Mouse (Mus musculus) midbrain, embryonic 12.5 days (tissue): ENCODE data around the gene Gm49450. TPM values are rescaled to one million over a fixed set of nuclear protein-coding genes. Genes with fewer than 3 reads are reported as not detected.

Source experiments
- ATAC-seq: fragments of 200-750 bp; cut with Nextera tagmentation; 2 replicates; pipeline ENCODE4 v1.8.0; 2017; ENCODE audit warnings: low read depth, moderate TSS enrichment, moderate library complexity; ENCODE audit not compliant: low FRiP score
- H3K27ac ChIP-seq: fragments of 300-500 bp; sonication (generic); replicated peaks from 2 replicates; pipeline ENCODE4 v1.5.1; 2016; ENCODE audit warnings: mild to moderate bottlenecking
- H3K27me3 ChIP-seq: fragments of 300-500 bp; sonication (generic); 2 replicates; pipeline ENCODE4 v1.6.1; 2016; ENCODE audit warnings: mild to moderate bottlenecking
- H3K36me3 ChIP-seq: fragments of 300-500 bp; sonication (generic); 2 replicates; pipeline ENCODE4 v1.6.1; 2016
- H3K4me1 ChIP-seq: fragments of 300-500 bp; sonication (generic); 2 replicates; pipeline ENCODE4 v1.6.1; 2016
- H3K4me2 ChIP-seq: fragments of 300-500 bp; sonication (generic); replicated peaks from 2 replicates; pipeline ENCODE4 v1.6.1; 2016; ENCODE audit warnings: mild to moderate bottlenecking, moderate library complexity
- H3K4me3 ChIP-seq: fragments of 300-500 bp; sonication (generic); 2 replicates; pipeline ENCODE4 v1.5.1; 2016; ENCODE audit warnings: mild to moderate bottlenecking
- H3K9ac ChIP-seq: fragments of 300-500 bp; sonication (generic); replicated peaks from 2 replicates; pipeline ENCODE4 v1.6.1; 2016; ENCODE audit warnings: mild to moderate bottlenecking, moderate library complexity
- H3K9me3 ChIP-seq: fragments of 300-500 bp; sonication (generic); 2 replicates; pipeline ENCODE4 v1.6.1; 2016; ENCODE audit warnings: mild to moderate bottlenecking
- whole genome bisulfite sequencing: fragments of 180-500 bp; shearing (Covaris S2); methylation state at CpG from one replicate; pipeline ENCODE4 v1.1.7; 2016; 5-methylcytosine and 5-hydroxymethylcytosine counted together
- polyA plus RNA-seq: library from polyadenylated mRNA; unstranded; fragments of >200 nt; fragmentation: Nextera tagmentation; extraction: Ambion mirVana; gene quantifications from 2 replicates; pipeline ENCODE4 v1.2.1, GENCODE M21; 2016

Gene Gm49450
- polyA plus RNA-seq, 1 experiment from 2014 or later: not detected

DNA sequence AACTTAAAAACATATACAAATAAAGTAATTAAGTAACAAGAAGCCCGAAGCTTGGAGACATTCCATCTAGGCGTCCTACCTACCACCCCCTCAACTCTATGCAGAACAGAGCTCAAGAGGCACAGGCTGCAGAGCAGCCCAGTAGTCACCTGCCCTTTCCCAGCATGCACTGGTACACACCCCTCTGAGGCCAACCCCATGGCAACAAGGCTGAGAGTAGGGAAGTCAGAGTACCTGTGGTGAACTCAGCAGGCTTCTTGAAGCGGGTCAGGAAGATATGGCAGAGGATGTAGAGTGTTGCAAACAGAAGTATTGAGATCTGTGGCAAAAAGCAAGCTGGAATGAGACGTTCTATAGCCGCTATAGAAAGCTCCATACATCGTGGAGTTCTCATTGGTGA lies 38.4 kb downstream of the Gm49450 start:
- Histone ChIP-seq H3K4me3 (no peak overlapping the region), H3K9me3 (no peaks in the 10 kb centered on the region), H3K27me3 (no peaks in the 10 kb centered on the region), H3K4me2 (no peak overlapping the region), H3K27ac (no peak overlapping the region), H3K9ac (no peak overlapping the region), H3K36me3 (peaks cover 50% of the 10 kb centered on the region), H3K4me1 (peaks cover 30% of the 10 kb centered on the region)
- no peak for ATAC-seq
- WGBS: 89% methylated on average over 6 of the region's 6 CpGs

DNA sequence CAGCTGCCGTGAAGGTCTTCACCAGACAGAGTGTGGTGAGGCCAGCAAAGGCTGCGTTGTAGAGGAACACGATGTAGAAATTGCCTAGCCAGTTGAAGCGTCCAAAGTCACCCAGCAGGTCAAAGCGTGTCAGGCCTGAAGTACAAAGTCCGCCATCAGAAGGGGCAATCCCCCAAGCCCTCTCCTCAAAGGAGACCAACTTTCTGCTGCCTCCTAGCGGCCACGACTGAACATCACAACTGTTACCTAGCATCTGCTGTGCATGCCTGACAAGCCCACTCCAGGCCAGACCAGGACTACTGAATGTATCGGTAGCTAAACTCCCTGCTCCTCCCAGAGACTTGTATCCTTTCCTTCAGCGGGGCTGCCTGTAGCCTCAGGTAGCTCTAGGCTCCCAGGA lies 48.7 kb downstream of the Gm49450 start:
- no peak for ATAC-seq
- H3K4me1 ChIP-seq: no peaks in the 10 kb centered on the region
- H3K27me3 ChIP-seq: peaks cover 11% of the 10 kb centered on the region
- 27% methylated on average over 10 of the region's 10 CpGs for WGBS
- no peak overlapping the region for H3K27ac ChIP-seq
- no peaks in the 10 kb centered on the region for H3K9me3 ChIP-seq
- no peak overlapping the region for H3K4me3 ChIP-seq
- H3K9ac ChIP-seq: no peak overlapping the region
- H3K36me3 ChIP-seq: peaks cover 64% of the 10 kb centered on the region
- H3K4me2 ChIP-seq: no peak overlapping the region

DNA sequence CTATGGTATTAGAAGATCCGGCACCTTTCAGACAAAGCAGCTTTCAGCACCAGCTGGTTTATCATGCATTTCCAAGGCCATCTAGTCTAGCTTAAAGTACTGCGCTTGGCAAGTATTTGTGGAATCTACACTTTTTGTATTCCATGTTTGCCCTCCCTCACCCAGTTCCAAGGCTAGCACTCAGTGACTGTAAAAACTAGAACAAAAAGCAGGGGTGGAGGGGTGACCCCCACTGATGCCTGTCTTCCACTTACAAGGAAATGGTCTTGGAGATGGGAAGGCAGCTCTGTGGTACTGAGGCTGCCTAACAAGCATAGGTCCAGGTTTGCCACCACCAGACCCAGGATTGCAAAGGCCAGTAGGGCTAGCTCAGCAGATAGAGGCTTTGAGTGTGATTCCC lies 50.8 kb downstream of the Gm49450 start:
- no peak for ATAC-seq
- Histone ChIP-seq H3K9me3 (no peaks in the 10 kb centered on the region), H3K27ac (no peak overlapping the region), H3K27me3 (peaks cover 31% of the 10 kb centered on the region), H3K4me3 (no peak overlapping the region), H3K4me2 (no peak overlapping the region), H3K4me1 (peaks cover 9% of the 10 kb centered on the region), H3K9ac (no peak overlapping the region), H3K36me3 (peaks cover 43% of the 10 kb centered on the region)
- 94% methylated on average over 2 of the region's 2 CpGs for WGBS

DNA sequence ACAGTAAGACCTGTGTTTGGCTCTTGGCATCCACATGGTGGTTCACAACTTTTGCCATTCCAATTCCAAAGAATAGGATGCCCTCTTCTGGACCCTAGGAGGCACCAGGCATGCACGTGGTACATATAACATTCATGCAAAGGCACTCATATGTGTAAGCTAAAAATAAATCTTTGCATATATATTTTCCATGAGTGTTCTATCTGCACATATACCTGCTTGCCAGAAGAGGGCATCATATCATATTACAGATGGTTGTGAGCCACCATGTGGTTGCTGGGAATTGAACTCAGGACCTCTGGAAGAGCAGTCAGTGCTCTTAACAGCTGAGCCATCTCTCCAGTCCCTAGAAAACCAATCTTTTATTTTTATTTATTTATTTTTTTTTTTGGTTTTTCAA lies 51.8 kb downstream of the Gm49450 start:
- Histone ChIP-seq H3K27ac (no peak overlapping the region), H3K36me3 (peaks cover 34% of the 10 kb centered on the region), H3K4me2 (no peak overlapping the region), H3K4me3 (no peak overlapping the region), H3K9ac (no peak overlapping the region), H3K4me1 (peaks cover 16% of the 10 kb centered on the region), H3K27me3 (peaks cover 42% of the 10 kb centered on the region), H3K9me3 (no peaks in the 10 kb centered on the region)
- 62% methylated on average over 1 of the region's 1 CpGs for WGBS
- ATAC-seq: no peak

DNA sequence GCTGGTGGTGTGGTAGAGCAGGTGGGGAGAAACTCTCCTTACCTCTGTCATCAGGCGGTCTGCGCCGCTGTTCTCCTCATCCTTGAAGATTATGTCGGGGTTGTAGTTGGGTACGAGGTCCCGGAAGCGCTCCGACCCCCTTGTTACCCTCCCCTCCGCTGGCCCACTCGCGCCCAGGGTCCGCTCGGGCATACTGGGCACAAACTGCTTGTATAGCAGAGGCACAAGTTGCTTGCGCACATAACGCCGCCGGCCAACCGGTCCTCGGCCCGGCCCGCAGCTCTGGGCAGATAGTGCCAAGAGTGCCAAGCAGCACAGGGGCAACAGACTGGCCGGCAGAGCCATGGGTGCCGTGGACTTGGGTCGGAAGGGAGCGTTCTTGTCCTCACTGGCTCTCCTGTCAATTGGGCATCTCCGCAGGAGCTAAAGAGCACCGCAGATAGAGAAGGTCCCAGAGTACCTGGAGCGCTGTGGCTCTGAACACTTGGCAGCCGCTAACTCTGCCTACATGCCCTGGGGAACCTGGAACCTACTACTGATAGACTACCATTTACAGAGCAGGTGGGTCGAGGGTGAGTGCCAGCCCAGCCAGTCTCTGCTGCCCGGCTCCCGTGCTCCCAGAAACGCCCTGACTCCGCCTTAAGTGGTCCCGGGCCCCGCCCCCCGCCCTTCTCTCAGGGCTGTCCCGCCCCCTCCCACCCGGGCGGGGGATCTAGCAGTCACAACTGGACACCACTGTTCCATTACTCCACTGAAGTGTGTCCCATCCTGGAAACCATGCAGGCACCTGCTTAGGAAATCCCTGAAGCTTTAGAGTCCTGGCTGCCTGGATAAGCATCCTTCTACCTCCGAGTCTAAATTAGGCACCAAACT lies 55.2 kb downstream of the Gm49450 start, which contains the start of gene Dhh:
Gene Dhh (minus strand): TSS at position 613 of the 873 bp plus-strand sequence.
- Histone ChIP-seq H3K27me3 (peaks cover 76% of the 10 kb centered on the region), H3K4me1 (peaks cover 44% of the 10 kb centered on the region), H3K9ac (peak within 1 kb of the TSS; percentile 4; the same call in 1 of the 2 replicates), H3K36me3 (peaks cover 3% of the 10 kb centered on the region; the same call in 1 of the 2 replicates), H3K4me3 (peak within 1 kb of the TSS; percentile 16), H3K27ac (no peak within 1 kb of the TSS), H3K9me3 (no peaks in the 10 kb centered on the region), H3K4me2 (peak within 1 kb of the TSS; percentile 39)
- under 1% methylated on average over 41 of the region's 41 CpGs for WGBS
- ATAC-seq: no peak

DNA sequence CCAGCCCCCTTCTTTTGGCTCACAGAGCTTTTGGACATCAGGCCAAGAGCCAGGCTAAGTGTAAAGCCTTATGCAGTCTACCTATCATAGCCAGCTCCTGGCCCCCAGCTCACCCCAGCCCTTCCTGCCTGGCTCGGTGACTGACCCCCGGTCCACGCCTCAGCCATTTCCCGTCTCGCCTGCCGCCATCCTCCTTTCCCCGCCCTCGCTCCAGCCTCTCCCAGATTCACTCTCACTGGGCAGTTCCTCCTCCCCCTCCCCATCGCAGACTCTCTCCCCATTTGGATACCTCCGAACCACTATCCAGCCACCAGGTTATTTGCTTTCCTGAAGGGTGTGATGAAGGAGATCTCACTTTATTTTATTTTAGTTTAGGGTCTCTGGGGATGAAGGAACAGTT lies 55.9 kb downstream of the Gm49450 start:
- Histone ChIP-seq H3K4me1 (peaks cover 44% of the 10 kb centered on the region), H3K27ac (no peak overlapping the region), H3K27me3 (peaks cover 82% of the 10 kb centered on the region), H3K4me3 (peak overlapping the region; percentile 16), H3K9me3 (no peaks in the 10 kb centered on the region), H3K36me3 (no peaks in the 10 kb centered on the region), H3K9ac (no peak overlapping the region), H3K4me2 (peak overlapping the region; percentile 39; the same call in 1 of the 2 replicates)
- ATAC-seq: no peak
- WGBS: 3% methylated on average over 10 of the region's 10 CpGs

DNA sequence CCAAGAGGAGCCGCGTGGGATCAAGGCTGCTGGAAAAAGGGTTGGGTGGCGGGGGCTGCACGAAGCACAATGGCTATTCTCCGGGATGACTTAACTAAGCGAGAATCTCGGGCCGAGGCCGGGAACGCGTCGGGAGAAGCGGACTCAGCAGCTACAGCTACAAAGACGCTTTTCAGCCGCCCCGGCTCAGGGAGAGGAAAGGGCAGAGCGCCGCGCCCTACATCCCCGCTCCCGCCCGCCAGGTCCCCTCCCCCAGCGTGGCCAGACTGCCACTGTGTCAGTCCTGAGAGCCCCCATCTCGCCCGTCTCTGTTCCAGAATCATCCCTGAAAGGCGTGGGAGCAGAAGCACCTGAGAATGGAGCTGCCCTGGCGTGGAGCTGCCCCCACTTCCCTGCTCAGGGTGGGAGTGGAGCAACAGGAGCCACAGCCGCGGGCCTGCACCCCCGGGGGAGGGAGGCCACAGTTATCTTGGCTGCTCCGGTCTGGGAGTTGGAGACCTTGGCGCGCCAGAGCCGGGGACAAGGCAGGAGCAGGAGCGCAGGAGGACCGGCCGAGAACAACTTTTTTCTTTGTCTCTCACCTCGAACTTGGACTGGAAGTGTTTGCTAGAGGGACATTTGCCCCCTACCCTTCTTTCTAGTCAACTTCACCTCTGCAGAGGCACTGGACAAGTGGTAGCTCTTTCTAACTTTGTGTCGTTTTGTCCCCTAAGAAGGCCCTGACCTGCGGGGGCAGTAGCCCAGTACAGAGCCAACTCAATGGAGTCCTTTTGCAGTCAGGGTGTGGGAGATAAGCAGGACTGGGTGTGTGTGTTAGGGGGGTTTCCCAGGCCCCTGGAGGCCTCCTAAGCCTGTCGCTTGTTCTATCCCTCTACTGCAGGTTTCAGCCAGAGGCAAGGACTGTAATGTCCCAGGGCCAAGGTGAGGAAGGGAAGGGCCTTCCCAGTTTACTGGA lies 57.4 kb downstream of the Gm49450 start:
- Histone ChIP-seq H3K4me2 (peak overlapping the region; percentile 90), H3K9ac (peak overlapping the region; percentile 45), H3K27ac (no peak overlapping the region), H3K27me3 (peaks cover 98% of the 10 kb centered on the region), H3K36me3 (no peaks in the 10 kb centered on the region), H3K4me1 (peaks cover 44% of the 10 kb centered on the region), H3K9me3 (no peaks in the 10 kb centered on the region), H3K4me3 (peak overlapping the region; percentile 33)
- ATAC-seq: 0 out of 2 replicates have a peak, but pooled peaks have one; percentile 46
- 1% methylated on average over 41 of the region's 41 CpGs for WGBS

DNA sequence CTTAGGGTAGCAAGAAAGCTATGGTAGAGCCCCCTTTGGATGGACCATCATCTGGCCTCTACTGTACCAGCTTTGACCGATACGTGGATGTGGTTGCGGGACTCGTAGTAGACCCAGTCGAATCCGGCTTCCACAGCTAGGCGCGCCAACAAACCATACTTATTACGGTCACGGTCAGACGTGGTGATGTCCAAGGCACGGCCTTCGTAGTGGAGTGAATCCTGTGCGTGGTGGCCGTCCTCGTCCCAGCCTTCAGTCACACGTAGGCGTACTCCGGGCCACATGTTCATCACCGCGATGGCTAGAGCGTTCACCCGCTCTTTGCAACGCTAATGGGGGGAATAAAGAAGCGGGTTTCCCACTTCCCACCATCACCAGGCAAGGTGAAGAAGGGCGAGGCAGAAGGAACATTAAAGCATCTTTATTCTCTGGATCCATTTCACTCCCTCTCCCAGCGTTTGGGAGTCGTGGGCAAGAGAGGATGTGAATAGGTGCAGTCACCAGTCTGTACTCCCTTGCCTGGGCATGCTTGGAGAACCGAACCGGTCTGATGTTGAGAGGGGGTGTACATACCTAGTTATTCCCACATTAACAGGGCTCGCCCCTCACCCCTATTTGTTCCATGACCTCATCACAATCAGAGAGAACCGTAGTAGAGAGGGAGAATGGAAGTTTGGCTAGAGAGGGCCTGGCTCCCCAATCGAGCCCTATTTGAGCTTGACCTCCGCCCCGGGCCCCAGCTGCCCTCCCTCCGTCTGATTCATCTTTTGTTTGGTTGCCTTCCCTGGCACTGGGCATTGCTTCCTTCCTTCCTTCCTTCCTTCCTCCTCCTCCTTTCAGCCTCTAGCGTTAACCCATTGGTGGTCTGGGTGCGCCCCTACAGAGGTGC lies 58.4 kb downstream of the Gm49450 start:
- 3% methylated on average over 38 of the region's 38 CpGs for WGBS

DNA sequence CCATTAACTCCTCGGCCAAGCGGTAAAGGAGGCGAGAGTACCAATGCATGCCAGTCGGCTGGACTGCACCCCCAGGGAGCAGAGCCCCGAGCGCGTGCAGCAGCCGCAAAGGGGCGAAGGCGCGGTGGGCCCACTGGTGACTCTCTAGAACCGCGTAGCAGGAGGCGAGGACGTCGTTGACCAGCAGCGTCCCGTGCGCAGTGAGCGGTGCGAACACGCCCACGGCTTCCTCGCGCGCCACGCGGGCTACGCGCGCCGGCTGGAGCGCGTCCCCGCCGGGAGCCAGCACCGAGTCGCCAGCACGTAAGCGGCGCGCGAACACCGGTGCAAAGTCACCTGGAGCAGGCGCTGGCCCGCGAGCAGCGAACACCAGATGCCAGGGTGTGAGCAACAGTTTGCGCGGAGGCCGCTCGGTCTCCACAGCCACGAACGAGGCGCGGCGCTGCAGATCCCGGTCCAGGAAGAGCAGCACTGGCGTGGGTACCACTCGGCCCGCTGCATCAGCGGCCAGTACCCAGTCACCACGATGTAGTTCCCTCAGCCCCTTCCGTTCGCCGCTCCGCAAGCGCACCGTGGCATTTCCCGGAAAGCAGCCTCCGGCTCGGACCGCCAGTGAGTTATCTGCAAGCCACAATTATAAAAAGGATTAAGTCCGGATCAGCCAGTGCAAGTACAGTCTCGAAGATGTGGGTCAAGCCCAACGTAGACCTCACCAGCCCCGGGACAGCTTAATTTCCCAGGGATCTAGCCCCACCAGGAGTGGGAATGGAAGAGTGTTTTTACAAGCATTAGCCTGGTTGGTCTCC lies 59.2 kb downstream of the Gm49450 start, which contains the start of gene Rhebl1:
Gene Rhebl1 (minus strand): TSS at position 601 of the 806 bp plus-strand sequence.
- Histone ChIP-seq H3K9ac (peak within 1 kb of the TSS; percentile 54), H3K9me3 (no peaks in the 10 kb centered on the region), H3K4me1 (peaks cover 44% of the 10 kb centered on the region), H3K4me2 (peak within 1 kb of the TSS; percentile 90), H3K36me3 (no peaks in the 10 kb centered on the region), H3K27me3 (peaks cover 85% of the 10 kb centered on the region), H3K27ac (no peak within 1 kb of the TSS), H3K4me3 (peak within 1 kb of the TSS; percentile 47)
- whole genome bisulfite sequencing: under 1% methylated on average over 77 of the region's 77 CpGs
- ATAC-seq: no peak

More for the DNA sequence above, 58.4 kb downstream of the Gm49450 start:
- no peaks in the 10 kb centered on the region for H3K36me3 ChIP-seq
- no peak for ATAC-seq
- H3K4me1 ChIP-seq: peaks cover 44% of the 10 kb centered on the region
- H3K4me2 ChIP-seq: peak overlapping the region; percentile 90
- H3K9ac ChIP-seq: peak overlapping the region; percentile 45
- peaks cover 93% of the 10 kb centered on the region for H3K27me3 ChIP-seq
- H3K4me3 ChIP-seq: peak overlapping the region; percentile 47
- no peak overlapping the region for H3K27ac ChIP-seq
- no peaks in the 10 kb centered on the region for H3K9me3 ChIP-seq

DNA sequence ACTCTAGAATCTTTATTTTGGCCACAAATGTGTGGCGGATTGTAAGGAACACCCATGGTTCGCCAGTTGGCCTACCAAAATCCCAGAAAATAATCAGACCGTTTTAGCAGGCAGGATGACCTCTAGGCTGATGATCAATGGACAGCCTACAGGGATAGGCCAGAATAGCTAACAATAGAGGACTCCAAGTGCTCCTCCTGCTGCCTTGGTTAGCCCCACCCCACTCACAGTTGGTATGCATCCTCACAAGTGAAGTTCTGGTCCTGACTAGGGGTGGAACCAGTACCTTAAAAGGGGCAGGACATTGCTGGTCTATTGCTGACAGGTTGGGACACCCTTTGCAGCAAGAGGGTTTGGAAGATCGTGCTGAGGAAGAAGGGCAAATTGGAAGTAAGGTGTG lies 60.3 kb downstream of the Gm49450 start:
- H3K4me1 ChIP-seq: peaks cover 39% of the 10 kb centered on the region
- 41% methylated on average over 4 of the region's 4 CpGs for WGBS
- H3K9me3 ChIP-seq: no peaks in the 10 kb centered on the region
- no peak for ATAC-seq
- H3K36me3 ChIP-seq: no peaks in the 10 kb centered on the region
- no peak overlapping the region for H3K4me2 ChIP-seq
- peaks cover 74% of the 10 kb centered on the region for H3K27me3 ChIP-seq
- no peak overlapping the region for H3K27ac ChIP-seq
- H3K4me3 ChIP-seq: no peak overlapping the region
- no peak overlapping the region for H3K9ac ChIP-seq
